Mouse (Mus musculus): Measurements from ENCODE around the gene Rin1. TPM values are rescaled to one million over a fixed set of nuclear protein-coding genes. Genes with fewer than 3 reads are reported as not detected.

The Rin1 gene
- polyA plus RNA-seq, 1 experiment: not detected

DNA sequence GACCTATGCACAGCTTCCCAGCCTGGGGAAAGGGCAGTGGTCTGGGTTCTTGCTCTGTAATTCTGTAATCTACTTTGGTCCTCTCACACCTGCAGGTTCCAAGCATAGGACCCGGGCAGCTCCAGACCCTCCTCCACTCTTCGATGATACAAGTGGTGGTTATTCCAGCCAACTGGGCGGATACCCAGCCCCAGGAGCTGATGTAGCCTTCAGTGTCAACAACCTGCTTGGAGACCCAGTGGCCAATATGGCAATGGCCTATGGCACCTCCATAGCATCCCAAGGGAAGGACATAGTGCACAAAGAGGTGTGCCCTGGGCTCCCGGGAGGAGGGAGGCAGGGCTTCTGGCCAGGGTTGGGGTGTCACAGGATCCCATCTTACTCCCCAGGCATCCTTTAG lies 39.0 kb downstream of the Rin1 start:
- Histone ChIP-seq H3K27ac (replicated peaks; ENCODE audit: low read depth, low read length) (no peak overlapping the region), H3K4me1 (ENCODE audit: control insufficient read depth, insufficient read depth, insufficient read length, low read length) (peaks cover 6% of the 10 kb centered on the region; the same call in 1 of the 2 replicates), H3K4me3 (ENCODE audit: insufficient read depth, low read depth, low read length) (peak overlapping the region; percentile 73; the same call in 1 of the 2 replicates)

DNA sequence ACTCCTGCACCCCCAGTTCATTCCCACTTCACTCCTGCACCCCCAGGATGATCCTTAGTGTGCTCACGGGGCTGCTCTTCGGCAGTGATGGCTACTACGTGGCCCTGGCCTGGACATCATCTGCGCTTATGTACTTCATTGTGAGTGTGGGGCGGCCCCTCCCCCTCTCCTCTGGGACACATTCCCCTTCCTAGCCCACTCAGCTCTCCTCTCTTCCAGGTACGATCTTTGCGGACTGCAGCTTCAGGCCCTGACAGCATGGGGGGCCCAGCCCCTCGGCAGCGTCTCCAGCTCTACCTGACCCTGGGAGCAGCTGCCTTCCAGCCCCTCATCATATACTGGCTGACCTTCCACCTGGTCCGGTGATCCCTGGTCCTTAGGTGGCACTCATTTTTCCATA lies 41.8 kb downstream of the Rin1 start:
- Histone ChIP-seq H3K4me3 (ENCODE audit: insufficient read depth, low read depth, low read length) (no peak overlapping the region), H3K27ac (replicated peaks; ENCODE audit: low read depth, low read length) (no peak overlapping the region), H3K4me1 (ENCODE audit: control insufficient read depth, insufficient read depth, insufficient read length, low read length) (peaks cover 6% of the 10 kb centered on the region; the same call in 1 of the 2 replicates)

GRCm38 (mm10) chr19:5093481-5094242 lies 43.4 kb downstream of the Rin1 start:
- peaks cover 3% of the 10 kb centered on the region; the same call in 1 of the 2 replicates for H3K4me1 ChIP-seq (ENCODE audit: control insufficient read depth, insufficient read depth, insufficient read length, low read length)
- no peak overlapping the region for H3K4me3 ChIP-seq (ENCODE audit: insufficient read depth, low read depth, low read length)
- H3K27ac ChIP-seq (replicated peaks; ENCODE audit: low read depth, low read length): no peak overlapping the region

DNA sequence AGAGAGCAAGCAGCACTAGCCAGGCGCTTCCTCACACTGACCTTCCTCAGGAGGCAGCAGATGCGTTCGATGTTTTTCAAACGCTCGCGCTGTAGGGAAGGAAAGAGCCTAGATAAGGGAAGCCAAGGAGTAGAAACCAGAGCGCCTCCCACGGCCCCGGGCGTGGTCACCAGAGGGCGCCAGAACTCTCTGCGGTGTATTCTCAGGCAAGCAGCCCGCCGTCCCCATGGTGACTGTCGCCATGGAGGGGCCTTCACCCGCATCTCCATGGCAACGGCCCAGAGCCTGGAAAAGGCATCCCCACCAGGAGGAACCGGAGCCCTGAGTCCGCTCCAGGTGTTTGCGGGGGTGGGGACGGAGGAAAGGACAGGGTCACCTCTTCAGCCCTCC lies 44.0 kb downstream of the Rin1 start:
- Histone ChIP-seq H3K4me3 (ENCODE audit: insufficient read depth, low read depth, low read length) (no peak overlapping the region), H3K4me1 (ENCODE audit: control insufficient read depth, insufficient read depth, insufficient read length, low read length) (peaks cover 5% of the 10 kb centered on the region; the same call in 1 of the 2 replicates), H3K27ac (replicated peaks; ENCODE audit: low read depth, low read length) (no peak overlapping the region)

DNA sequence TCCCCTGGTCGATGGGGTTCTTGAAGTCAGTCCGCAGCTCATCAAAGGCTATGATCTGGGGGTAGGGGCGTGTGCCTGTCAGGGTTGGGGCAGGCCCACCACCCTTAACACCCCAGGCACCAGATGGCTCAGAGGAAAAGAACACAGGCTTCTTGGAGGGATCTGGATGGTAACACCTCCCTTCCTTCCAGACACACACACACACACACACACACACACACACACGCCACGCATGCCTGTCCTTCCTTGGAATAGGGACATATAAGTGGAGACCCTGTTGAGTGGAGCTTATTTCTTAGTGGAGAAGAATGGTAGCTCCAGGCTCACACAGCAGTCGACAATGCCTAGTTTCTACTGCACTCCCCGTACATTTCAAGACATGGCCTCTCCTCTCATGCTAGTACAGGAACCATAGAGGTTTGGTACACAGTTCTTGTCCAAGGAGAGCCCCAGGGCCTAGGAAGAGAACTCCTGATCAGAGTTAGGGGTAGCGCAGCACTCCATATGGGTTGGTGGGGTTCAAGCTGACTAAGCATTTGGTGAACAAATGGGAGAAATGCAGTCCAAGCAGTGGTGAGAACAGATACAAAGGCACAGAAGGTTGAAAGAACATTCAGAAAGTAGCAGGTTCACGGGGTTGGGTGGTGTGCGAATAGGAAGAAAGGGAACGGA lies 44.6 kb downstream of the Rin1 start:
- H3K4me1 ChIP-seq (ENCODE audit: control insufficient read depth, insufficient read depth, insufficient read length, low read length): peaks cover 5% of the 10 kb centered on the region; the same call in 1 of the 2 replicates
- no peak overlapping the region for H3K27ac ChIP-seq (replicated peaks; ENCODE audit: low read depth, low read length)
- H3K4me3 ChIP-seq (ENCODE audit: insufficient read depth, low read depth, low read length): no peak overlapping the region

DNA sequence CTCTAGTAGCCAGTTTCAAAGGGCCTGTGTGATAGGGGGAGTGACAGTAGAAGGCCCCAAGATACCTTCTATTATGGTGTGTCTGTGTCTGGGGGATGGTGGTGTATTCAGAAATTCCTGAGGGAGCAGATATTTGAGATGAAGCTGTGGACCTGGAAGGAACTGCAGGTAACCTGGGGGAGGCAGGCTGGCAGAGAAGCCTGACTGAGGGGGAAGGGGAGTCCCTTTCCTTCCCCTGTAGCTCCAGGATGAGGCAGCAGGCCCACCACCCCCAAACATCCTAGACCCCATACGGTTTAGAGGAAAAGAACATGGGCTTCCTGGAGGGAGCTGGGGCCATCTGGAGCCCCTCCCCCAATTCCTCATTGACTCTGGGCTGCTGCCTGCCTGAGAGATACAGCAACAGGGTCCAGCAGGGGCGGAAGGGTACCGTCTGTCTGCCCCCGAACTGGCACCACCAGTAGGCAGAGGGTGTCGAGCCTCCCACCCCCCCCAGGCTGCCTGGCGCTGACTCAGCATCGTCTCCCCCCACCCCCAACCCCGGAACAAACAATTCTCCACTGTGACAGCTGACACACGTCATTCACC lies 45.7 kb downstream of the Rin1 start:
- Histone ChIP-seq H3K27ac (replicated peaks; ENCODE audit: low read depth, low read length) (no peak overlapping the region), H3K4me1 (ENCODE audit: control insufficient read depth, insufficient read depth, insufficient read length, low read length) (peaks cover 5% of the 10 kb centered on the region; the same call in 1 of the 2 replicates), H3K4me3 (ENCODE audit: insufficient read depth, low read depth, low read length) (no peak overlapping the region)

DNA sequence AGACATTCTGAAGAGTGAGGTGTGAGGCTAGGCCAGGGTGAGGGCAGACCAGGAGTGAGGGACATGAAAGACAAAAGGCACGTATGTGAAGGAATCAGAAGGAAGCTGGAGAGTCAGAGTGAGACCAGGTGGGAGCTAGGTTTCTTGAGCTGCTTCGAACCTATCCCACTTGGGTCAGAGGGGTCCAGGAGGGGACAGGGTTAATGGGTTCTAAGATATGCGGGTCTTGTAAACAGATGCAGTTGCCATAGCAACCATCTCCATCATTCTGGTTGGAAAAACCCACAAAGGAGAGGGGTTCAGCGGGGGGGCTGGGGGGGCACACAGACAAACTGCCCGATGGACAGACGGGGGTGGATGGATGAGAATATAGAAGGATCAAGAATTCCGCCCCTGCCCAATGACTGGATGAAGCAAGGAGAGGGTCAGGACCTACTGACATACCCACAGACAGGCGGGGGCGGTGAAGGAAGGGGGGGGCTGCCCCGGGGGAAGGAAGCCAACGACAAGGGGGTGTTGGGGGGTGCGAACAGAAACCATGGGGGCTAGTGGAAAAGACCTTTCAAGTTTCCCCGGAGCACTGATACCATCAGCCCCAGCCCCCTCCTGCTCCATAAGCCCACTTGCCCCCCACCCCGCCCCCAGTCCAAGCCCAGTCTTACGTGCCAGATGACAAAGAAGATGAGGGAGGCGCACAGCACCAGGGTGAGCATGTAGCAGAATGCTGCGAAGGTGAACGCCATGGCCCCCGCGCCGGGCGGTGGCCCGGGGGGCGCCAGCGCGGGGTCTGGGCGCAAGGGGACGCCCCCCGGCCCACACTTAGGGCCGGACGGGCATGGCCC lies 47.5 kb downstream of the Rin1 start:
- Histone ChIP-seq H3K27ac (replicated peaks; ENCODE audit: low read depth, low read length) (no peak overlapping the region), H3K4me3 (ENCODE audit: insufficient read depth, low read depth, low read length) (no peak overlapping the region), H3K4me1 (ENCODE audit: control insufficient read depth, insufficient read depth, insufficient read length, low read length) (peaks cover 5% of the 10 kb centered on the region; the same call in 1 of the 2 replicates)

DNA sequence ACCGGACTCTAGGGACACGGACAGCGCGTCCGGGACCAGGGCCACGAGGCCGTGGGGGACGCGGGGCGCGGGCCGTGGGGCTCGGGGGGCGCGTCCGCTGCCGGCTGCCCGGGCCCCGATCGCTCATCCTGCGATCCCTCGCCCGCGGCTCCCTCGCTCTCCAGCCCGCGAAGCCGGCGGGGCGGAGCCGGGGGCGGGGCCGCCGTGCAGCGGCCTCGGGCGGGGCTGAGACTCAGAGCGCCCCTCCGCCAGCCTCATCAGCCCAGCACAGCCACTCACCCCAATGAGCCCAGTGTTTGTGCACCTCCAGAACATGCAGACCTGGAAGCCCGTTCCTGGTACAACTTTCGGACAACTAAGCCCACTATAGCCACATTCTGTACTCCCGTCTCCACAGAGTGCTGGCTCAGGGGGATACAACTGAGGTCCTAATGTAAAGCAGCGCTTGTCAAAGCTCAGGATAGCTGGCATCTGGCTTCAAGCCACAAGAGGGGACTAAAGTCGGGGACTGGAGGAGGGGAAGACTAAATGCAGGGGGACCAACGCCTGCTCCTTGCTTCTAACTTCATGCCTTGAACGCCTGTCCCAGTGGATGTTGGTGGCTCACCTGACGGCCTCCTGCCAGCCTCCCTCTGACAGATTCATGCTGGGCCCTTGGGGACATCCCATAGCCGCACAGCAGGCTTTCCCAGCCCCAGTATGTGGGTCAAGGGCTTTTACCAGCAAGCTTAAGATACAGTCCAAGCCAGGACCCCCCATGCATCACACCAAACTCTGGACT lies 48.3 kb downstream of the Rin1 start, which contains the start of gene Cnih2:
TSS of gene Cnih2 (minus strand) at position 159 of the 781 bp plus-strand sequence.
- H3K4me1 ChIP-seq (ENCODE audit: control insufficient read depth, insufficient read depth, insufficient read length, low read length): peaks cover 5% of the 10 kb centered on the region; the same call in 1 of the 2 replicates
- no peak within 1 kb of the TSS for H3K4me3 ChIP-seq (ENCODE audit: insufficient read depth, low read depth, low read length)
- no peak within 1 kb of the TSS for H3K27ac ChIP-seq (replicated peaks; ENCODE audit: low read depth, low read length)

DNA sequence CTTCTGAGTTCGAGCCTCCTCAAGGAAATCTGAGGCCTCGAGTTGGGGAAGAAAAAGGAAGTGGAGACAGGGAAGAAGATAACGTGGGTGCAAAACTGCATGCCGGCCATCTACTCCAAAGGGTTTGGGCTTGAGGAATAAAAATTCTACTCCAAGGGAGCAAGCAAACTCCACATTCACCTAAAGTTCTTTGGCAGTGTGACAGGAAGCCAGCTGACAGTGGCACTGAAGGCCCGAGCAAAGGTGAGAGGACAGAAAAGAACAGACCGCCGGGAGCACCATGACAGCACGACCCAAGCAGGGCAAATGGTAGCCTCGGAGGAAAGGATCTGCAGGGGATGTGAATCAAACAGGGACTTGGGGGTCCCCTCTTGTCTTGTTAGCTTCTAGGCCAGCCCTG lies 55.8 kb downstream of the Rin1 start:
- H3K27ac ChIP-seq (replicated peaks; ENCODE audit: low read depth, low read length): peak overlapping the region; percentile 97
- peak overlapping the region; percentile 93 for H3K4me3 ChIP-seq (ENCODE audit: insufficient read depth, low read depth, low read length)
- H3K4me1 ChIP-seq (ENCODE audit: control insufficient read depth, insufficient read depth, insufficient read length, low read length): 0 out of 2 replicates have a peak, but pooled peaks cover 5% of the 10 kb centered on the region

Other genes starting within 250 kb of the Rin1 start
- gene Gm21992, start 238.9 kb upstream of the Rin1 start, polyA plus RNA-seq (2012; ENCODE audit: insufficient read depth, insufficient read length, missing spikeins): 12.6 and 14.8 TPM in 2 replicates
- 6.9 and 15.0 TPM in 2 replicates for gene Rbm14, start 238.8 kb upstream of the Rin1 start, polyA plus RNA-seq (2012; ENCODE audit: insufficient read depth, insufficient read length, missing spikeins)
- gene Ccs, start 211.1 kb upstream of the Rin1 start, polyA plus RNA-seq (2012; ENCODE audit: insufficient read depth, insufficient read length, missing spikeins): 64.9 and 78.0 TPM in 2 replicates
- gene Ccdc87, start 211.1 kb upstream of the Rin1 start, polyA plus RNA-seq (2012; ENCODE audit: insufficient read depth, insufficient read length, missing spikeins): not detected in 2 replicates
- gene Ctsf, start 195.4 kb upstream of the Rin1 start, polyA plus RNA-seq (2012; ENCODE audit: insufficient read depth, insufficient read length, missing spikeins): 27.9 and 36.5 TPM in 2 replicates
- gene Actn3, start 172.6 kb upstream of the Rin1 start, polyA plus RNA-seq (2012; ENCODE audit: insufficient read depth, insufficient read length, missing spikeins): 27.2 and 56.0 TPM in 2 replicates
- 5.0 and 7.2 TPM in 2 replicates for gene Zdhhc24, start 171.8 kb upstream of the Rin1 start, polyA plus RNA-seq (2012; ENCODE audit: insufficient read depth, insufficient read length, missing spikeins)
- 1.7 and 2.6 TPM in 2 replicates for gene Bbs1, start 143.9 kb upstream of the Rin1 start, polyA plus RNA-seq (2012; ENCODE audit: insufficient read depth, insufficient read length, missing spikeins)
- 12.9 and 16.9 TPM in 2 replicates for gene Dpp3, start 122.2 kb upstream of the Rin1 start, polyA plus RNA-seq (2012; ENCODE audit: insufficient read depth, insufficient read length, missing spikeins)
- gene Peli3, start 107.4 kb upstream of the Rin1 start, polyA plus RNA-seq (2012; ENCODE audit: insufficient read depth, insufficient read length, missing spikeins): 1.4 and 3.8 TPM in 2 replicates
- gene Mrpl11, start 88.3 kb upstream of the Rin1 start, polyA plus RNA-seq (2012; ENCODE audit: insufficient read depth, insufficient read length, missing spikeins): 167 and 174 TPM in 2 replicates
- not detected in 2 replicates for gene Npas4, start 60.2 kb upstream of the Rin1 start, polyA plus RNA-seq (2012; ENCODE audit: insufficient read depth, insufficient read length, missing spikeins)
- gene Slc29a2, start 26.6 kb upstream of the Rin1 start, polyA plus RNA-seq (2012; ENCODE audit: insufficient read depth, insufficient read length, missing spikeins): 0.71 and 1.9 TPM in 2 replicates
- 9.3 and 10.3 TPM in 2 replicates for gene B4gat1, start 11.7 kb upstream of the Rin1 start, polyA plus RNA-seq (2012; ENCODE audit: insufficient read depth, insufficient read length, missing spikeins)
- 2.0 and 3.8 TPM in 2 replicates for gene AC124502.3, start 11.6 kb upstream of the Rin1 start, polyA plus RNA-seq (2012; ENCODE audit: insufficient read depth, insufficient read length, missing spikeins)
- gene Brms1, start 9.1 kb upstream of the Rin1 start, polyA plus RNA-seq (2012; ENCODE audit: insufficient read depth, insufficient read length, missing spikeins): 9.8 and 15.1 TPM in 2 replicates
- 10.7 and 24.4 TPM in 2 replicates for gene Cd248, start 17.6 kb downstream of the Rin1 start, polyA plus RNA-seq (2012; ENCODE audit: insufficient read depth, insufficient read length, missing spikeins)
- gene Tmem151a, start 35.0 kb downstream of the Rin1 start, polyA plus RNA-seq (2012; ENCODE audit: insufficient read depth, insufficient read length, missing spikeins): not detected in 2 replicates
- gene Yif1a, start 38.1 kb downstream of the Rin1 start, polyA plus RNA-seq (2012; ENCODE audit: insufficient read depth, insufficient read length, missing spikeins): 82.3 and 91.5 TPM in 2 replicates
- gene Cnih2, start 48.0 kb downstream of the Rin1 start, polyA plus RNA-seq (2012; ENCODE audit: insufficient read depth, insufficient read length, missing spikeins): not detected in 2 replicates
- gene Rab1b, start 56.6 kb downstream of the Rin1 start, polyA plus RNA-seq (2012; ENCODE audit: insufficient read depth, insufficient read length, missing spikeins): 144 and 184 TPM in 2 replicates
- 17.3 and 20.3 TPM in 2 replicates for gene Klc2, start 68.1 kb downstream of the Rin1 start, polyA plus RNA-seq (2012; ENCODE audit: insufficient read depth, insufficient read length, missing spikeins)
- 4.4 and 6.8 TPM in 2 replicates for gene Pacs1, start 222.6 kb downstream of the Rin1 start, polyA plus RNA-seq (2012; ENCODE audit: insufficient read depth, insufficient read length, missing spikeins)
- 58.7 and 72.0 TPM in 2 replicates for gene Sf3b2, start 245.0 kb downstream of the Rin1 start, polyA plus RNA-seq (2012; ENCODE audit: insufficient read depth, insufficient read length, missing spikeins)
- not detected in 2 replicates for gene Gal3st3, start 247.8 kb downstream of the Rin1 start, polyA plus RNA-seq (2012; ENCODE audit: insufficient read depth, insufficient read length, missing spikeins)

All from brown adipose tissue, adult 24 weeks (tissue).